Mouse (Mus musculus) v-Abl transformed pro-B cells (cell line): ENCODE measurements around the gene Map7d1.
"Not testable (repeated sequence)": the region's sequence is repeated elsewhere in the genome, so short reads cannot be mapped to it uniquely, and the experiment has no call there.

Experiments used
- in situ Hi-C, 2 experiments: fragments of 400-800 bp; cut with MboI; formaldehyde crosslinking; loops; one replicate each; pipeline ENCODE4 v1.15.1; 2025; ENCODE audit not compliant: unreplicated experiment in 2 of 2

The Map7d1 gene

GRCm38 (mm10) chr4:126250659-126251058 is 5.5 kb downstream of the Map7d1 start:
- in situ Hi-C loops, result loop anchor here in 1 of 2 experiments (25.0 kb wide), 1 partner anchor 163 kb away; the partner anchor contains the start of gene Lsm10

- in situ Hi-C loops, result no loop called here
Observed at GRCm38 (mm10) chr4:126248261-126248868, 7.8 kb downstream of the Map7d1 start.

GRCm38 (mm10) chr4:126246202-126246889 is 9.8 kb downstream of the Map7d1 start:
- in situ Hi-C loops, result no loop called here

GRCm38 (mm10) chr4:126242510-126242909 is 13.6 kb downstream of the Map7d1 start:
- in situ Hi-C loops, result no loop called here

- in situ Hi-C loops, result no loop called here
Observed at GRCm38 (mm10) chr4:126241956-126242355, 14.2 kb downstream of the Map7d1 start.

- in situ Hi-C loops, result no loop called here
Observed at GRCm38 (mm10) chr4:126239862-126240475, 16.2 kb downstream of the Map7d1 start.

- in situ Hi-C loops, result no loop called here
Observed at GRCm38 (mm10) chr4:126237721-126238242, 18.4 kb downstream of the Map7d1 start.

GRCm38 (mm10) chr4:126236467-126237280 is 19.5 kb downstream of the Map7d1 start:
- in situ Hi-C loops, result no loop called here

GRCm38 (mm10) chr4:126235191-126235590 is 21.0 kb downstream of the Map7d1 start:
- in situ Hi-C loops, result no loop called here

GRCm38 (mm10) chr4:126234496-126235175 is 21.5 kb downstream of the Map7d1 start:
- in situ Hi-C loops, result no loop called here

- in situ Hi-C loops, result no loop called here
Observed at GRCm38 (mm10) chr4:126233676-126234308, 22.4 kb downstream of the Map7d1 start.

GRCm38 (mm10) chr4:126229900-126230299 is 26.2 kb downstream of the Map7d1 start:
- in situ Hi-C loops, result loop anchor here (5.0 kb wide), 3 partner anchors 32 to 77 kb away; partner anchors contain the start of gene Trappc3 (in 2 of the 2)

- in situ Hi-C loops, result loop anchor here (5.0 kb wide), 3 partner anchors 34 to 79 kb away; partner anchors contain the start of gene Trappc3 (in 2 of the 2)
Observed at GRCm38 (mm10) chr4:126228144-126228543, 28.0 kb downstream of the Map7d1 start.

- in situ Hi-C loops, result loop anchor here (5.0 kb wide), 3 partner anchors 35 to 80 kb away; partner anchors contain the start of gene Trappc3 (in 2 of the 2)
Observed at GRCm38 (mm10) chr4:126227077-126227761, 28.9 kb downstream of the Map7d1 start.

- in situ Hi-C loops, result loop anchor here (5.0 kb wide), 3 partner anchors 36 to 81 kb away; partner anchors contain the start of gene Trappc3 (in 2 of the 2)
Observed at GRCm38 (mm10) chr4:126226640-126227039, 29.5 kb downstream of the Map7d1 start.

GRCm38 (mm10) chr4:126222631-126223030 is 33.5 kb downstream of the Map7d1 start:
- in situ Hi-C loops, result loop anchor here in 1 of 2 experiments (5.0 kb wide), 2 partner anchors 40 to 85 kb away; no protein-coding TSS in a partner anchor

GRCm38 (mm10) chr4:126220045-126220444 is 36.1 kb downstream of the Map7d1 start:
- in situ Hi-C loops, result loop anchor here in 1 of 2 experiments (5.0 kb wide), 2 partner anchors 38 to 87 kb away; no protein-coding TSS in a partner anchor

GRCm38 (mm10) chr4:126219540-126219939 is 36.6 kb downstream of the Map7d1 start:
- in situ Hi-C loops, result not testable (repeated sequence)
